Mouse (Mus musculus) liver, adult 2 months (tissue): Measurements from ENCODE around the gene 9430038I01Rik.

Experiments used
- CTCF ChIP-seq: fragments of 200-500 bp; IDR thresholded peaks from 2 replicates; pipeline ENCODE4 v1.5.1; 2011; ENCODE audit warnings: low read depth, low read length, control low read depth
- POLR2A ChIP-seq: fragments of 200-500 bp; IDR thresholded peaks from 2 replicates; pipeline ENCODE4 v1.6.1; 2011; ENCODE audit warnings: low read length, control low read depth; ENCODE audit not compliant: insufficient read depth; ENCODE audit errors: extremely low read depth

DNA sequence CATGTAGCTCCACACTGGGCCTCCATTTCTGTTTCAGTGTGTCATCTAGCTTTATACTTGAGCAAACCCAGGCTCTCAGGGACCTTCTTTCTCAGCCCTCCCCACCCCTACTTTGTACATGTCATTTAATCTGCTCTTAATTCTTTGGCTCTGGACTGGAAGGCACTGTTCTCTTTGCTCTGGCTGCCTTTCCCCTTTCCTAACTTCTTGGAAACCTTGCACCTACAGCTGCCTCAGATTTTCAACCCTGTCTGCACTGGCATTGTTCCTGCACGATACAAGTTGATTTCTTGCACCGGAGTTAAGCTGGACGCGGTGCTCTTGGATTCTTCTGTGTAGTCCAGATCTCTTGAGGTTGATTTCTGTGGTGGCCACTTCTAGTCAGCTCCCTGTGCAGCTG is 32.4 kb upstream of the 9430038I01Rik start:
- TF ChIP-seq POLR2A (no peak), CTCF (no peak)
